Mouse (Mus musculus) intestine, postnatal 0 days (tissue): ENCODE measurements at regions not wholly inside any gene's neighbourhood (a gene's known extent, or its start where the extent isn't known, plus 50 kb on each side); places are given as distances from the start of the nearest gene placed in this dataset.

Source experiments
- ATAC-seq: fragments of 200-750 bp; cut with Nextera tagmentation; 2 replicates; pipeline ENCODE4 v1.8.0; 2017; ENCODE audit warnings: mild to moderate bottlenecking, moderate TSS enrichment, moderate library complexity
- H3K27ac ChIP-seq: fragments of 300-500 bp; sonication (generic); 2 replicates; pipeline ENCODE4 v1.5.1; 2014; ENCODE audit warnings: mild to moderate bottlenecking, low read depth, low read length, moderate library complexity
- H3K27me3 ChIP-seq: fragments of 300-500 bp; sonication (generic); replicated peaks from 2 replicates; pipeline ENCODE4 v1.6.1; 2014; ENCODE audit warnings: low read length, mixed read lengths; ENCODE audit not compliant: control insufficient read depth, insufficient read depth
- H3K36me3 ChIP-seq: fragments of 300-500 bp; sonication (generic); 2 replicates; pipeline ENCODE4 v1.6.1; 2014; ENCODE audit warnings: mild to moderate bottlenecking, moderate library complexity; ENCODE audit not compliant: control insufficient read depth, insufficient read depth
- H3K4me1 ChIP-seq: fragments of 300-500 bp; sonication (generic); replicated peaks from 2 replicates; pipeline ENCODE4 v1.6.1; 2014; ENCODE audit warnings: antibody characterized with exemption, low read length, mixed read lengths; ENCODE audit not compliant: control insufficient read depth, insufficient read depth
- H3K4me2 ChIP-seq: fragments of 300-500 bp; sonication (generic); replicated peaks from 2 replicates; pipeline ENCODE4 v1.6.1; 2014; ENCODE audit warnings: low read depth, mild to moderate bottlenecking, moderate library complexity
- H3K4me3 ChIP-seq: fragments of 300-500 bp; sonication (generic); 2 replicates; pipeline ENCODE4 v1.5.1; 2014; ENCODE audit warnings: low read depth, low read length
- H3K9ac ChIP-seq: fragments of 300-500 bp; sonication (generic); 2 replicates; pipeline ENCODE4 v1.6.1; 2014; ENCODE audit warnings: mild to moderate bottlenecking, low read depth, low read length
- H3K9me3 ChIP-seq: fragments of 300-500 bp; sonication (generic); 2 replicates; pipeline ENCODE4 v1.6.1; 2016; ENCODE audit warnings: mixed run types; ENCODE audit not compliant: control insufficient read depth
- CTCF ChIP-seq: sonication (generic); IDR thresholded peaks from 2 replicates; pipeline ENCODE4 v1.5.1; 2016; ENCODE audit warnings: low read depth, mild to moderate bottlenecking, control low read depth, antibody characterized with exemption, moderate library complexity
- WGBS: fragments of 180-500 bp; shearing (Covaris S2); extraction: QIAGEN DNeasy Blood & Tissue Kit; methylation state at CpG from one replicate; pipeline ENCODE4 v1.1.7; 2014; 5-methylcytosine and 5-hydroxymethylcytosine counted together

- Histone ChIP-seq H3K27ac (no peak overlapping the region), H3K9me3 (no peaks in the 10 kb centered on the region), H3K4me2 (no peak overlapping the region), H3K9ac (no peak overlapping the region), H3K27me3 (peaks cover 3% of the 10 kb centered on the region; the same call in 1 of the 2 replicates), H3K4me3 (no peak overlapping the region), H3K36me3 (no peaks in the 10 kb centered on the region), H3K4me1 (no peaks in the 10 kb centered on the region)
- no peak for ATAC-seq
- 80% methylated on average over 8 of the region's 8 CpGs for WGBS
- no peak for TF ChIP-seq CTCF
Observed at GRCm38 (mm10) chr2:129914261-129914660, 97.9 kb upstream of the Tgm3 start.

GRCm38 (mm10) chr2:129916411-129916810 lies 95.7 kb upstream of the Tgm3 start:
- 86% methylated on average over 7 of the region's 7 CpGs for WGBS
- Histone ChIP-seq H3K9me3 (no peaks in the 10 kb centered on the region), H3K4me1 (no peaks in the 10 kb centered on the region), H3K27ac (no peak overlapping the region), H3K4me2 (no peak overlapping the region), H3K27me3 (no peaks in the 10 kb centered on the region), H3K36me3 (no peaks in the 10 kb centered on the region), H3K4me3 (no peak overlapping the region), H3K9ac (no peak overlapping the region)
- no peak for TF ChIP-seq CTCF
- ATAC-seq, result no peak

GRCm38 (mm10) chr2:129918141-129918790 lies 93.9 kb upstream of the Tgm3 start:
- H3K4me1 ChIP-seq, result no peaks in the 10 kb centered on the region
- H3K4me3 ChIP-seq, result no peak overlapping the region
- H3K9ac ChIP-seq, result no peak overlapping the region
- H3K4me2 ChIP-seq, result no peak overlapping the region
- no peak for ATAC-seq
- H3K36me3 ChIP-seq, result no peaks in the 10 kb centered on the region
- 54% methylated on average over 9 of the region's 9 CpGs for WGBS
- H3K27ac ChIP-seq, result no peak overlapping the region
- H3K9me3 ChIP-seq, result no peaks in the 10 kb centered on the region
- H3K27me3 ChIP-seq, result no peaks in the 10 kb centered on the region
- TF ChIP-seq CTCF, result no peak

- H3K27ac ChIP-seq, result no peak overlapping the region
- WGBS, result 89% methylated on average over 4 of the region's 4 CpGs
- ATAC-seq, result no peak
- no peaks in the 10 kb centered on the region for H3K36me3 ChIP-seq
- no peaks in the 10 kb centered on the region for H3K4me1 ChIP-seq
- no peak overlapping the region for H3K4me2 ChIP-seq
- no peak overlapping the region for H3K4me3 ChIP-seq
- no peak overlapping the region for H3K9ac ChIP-seq
- no peaks in the 10 kb centered on the region for H3K27me3 ChIP-seq
- no peaks in the 10 kb centered on the region for H3K9me3 ChIP-seq
- TF ChIP-seq CTCF, result no peak
Observed at GRCm38 (mm10) chr2:129919551-129919950, 92.6 kb upstream of the Tgm3 start.

GRCm38 (mm10) chr2:129927218-129927617 lies 84.9 kb upstream of the Tgm3 start:
- H3K27ac ChIP-seq, result no peak overlapping the region
- 30% methylated on average over 2 of the region's 2 CpGs for WGBS
- no peaks in the 10 kb centered on the region for H3K4me1 ChIP-seq
- H3K27me3 ChIP-seq, result no peaks in the 10 kb centered on the region
- H3K9me3 ChIP-seq, result no peaks in the 10 kb centered on the region
- H3K9ac ChIP-seq, result no peak overlapping the region
- H3K4me3 ChIP-seq, result no peak overlapping the region
- H3K4me2 ChIP-seq, result no peak overlapping the region
- no peak for TF ChIP-seq CTCF
- peak; percentile 66 for ATAC-seq
- no peaks in the 10 kb centered on the region for H3K36me3 ChIP-seq

GRCm38 (mm10) chr2:129933578-129933977 lies 78.6 kb upstream of the Tgm3 start:
- Histone ChIP-seq H3K36me3 (no peaks in the 10 kb centered on the region), H3K9me3 (no peaks in the 10 kb centered on the region), H3K4me3 (no peak overlapping the region), H3K4me2 (no peak overlapping the region), H3K9ac (no peak overlapping the region), H3K4me1 (no peaks in the 10 kb centered on the region), H3K27ac (no peak overlapping the region), H3K27me3 (no peaks in the 10 kb centered on the region)
- no peak for ATAC-seq
- TF ChIP-seq CTCF, result no peak
- WGBS, result 91% methylated on average over 1 of the region's 1 CpGs

GRCm38 (mm10) chr2:129942824-129943223 lies 69.3 kb upstream of the Tgm3 start:
- Histone ChIP-seq H3K36me3 (no peaks in the 10 kb centered on the region), H3K4me1 (no peaks in the 10 kb centered on the region), H3K4me3 (no peak overlapping the region), H3K4me2 (no peak overlapping the region), H3K27me3 (no peaks in the 10 kb centered on the region), H3K9ac (no peak overlapping the region), H3K9me3 (no peaks in the 10 kb centered on the region), H3K27ac (no peak overlapping the region)
- TF ChIP-seq CTCF, result no peak
- WGBS, result 92% methylated on average over 4 of the region's 4 CpGs
- ATAC-seq, result no peak
